36 mouse cellular contexts compared by ENCODE assay signal in genomic region chr3:142477866-142478265, GRCm38 (mm10). TPM values are rescaled to one million over a fixed set of nuclear protein-coding genes. Genes with fewer than 3 reads are reported as not detected.
"Had no signal": no experiment of that assay in that cellular context is flagged by ENCODE, and none has a peak within 500 bp of the region (broad histone marks: within the 10 kb centered on the region; RNA-seq: fewer than 3 reads in every experiment).

No protein-coding gene starts in this region.

- DNase-seq: heart, postnatal 10 days; heart, postnatal 14 days; heart, postnatal 36 days; heart, postnatal 4 days; kidney, adult 11 months; kidney, adult 18-20 months; kidney, adult 2 months; kidney, adult 8-10 months; kidney, adult 9 months; kidney, postnatal 10 days; kidney, postnatal 14 days; kidney, postnatal 25 days; kidney, postnatal 36 days; kidney, postnatal 4 days; layer of hippocampus, adult 9-11 months; layer of hippocampus, postnatal 36 days had no signal

- H3K9ac ChIP-seq: heart, embryonic 12.5 days; heart, embryonic 13.5 days; heart, embryonic 15.5 days; hindbrain, embryonic 12.5 days; hindbrain, embryonic 13.5 days; hindbrain, embryonic 14.5 days; hindbrain, embryonic 15.5 days; intestine, embryonic 15.5 days; kidney, embryonic 15.5 days had no signal

- H3K27me3 ChIP-seq: heart, embryonic 13.5 days; heart, embryonic 15.5 days; hindbrain, embryonic 12.5 days; hindbrain, embryonic 13.5 days; hindbrain, embryonic 15.5 days; intestine, embryonic 15.5 days; kidney, embryonic 15.5 days had no signal

- ATAC-seq: hindbrain, embryonic 16.5 days; hindbrain, postnatal 0 days; inflammation-experienced regulatory T-cells, adult 6 months; intestine, embryonic 15.5 days; intestine, embryonic 16.5 days; intestine, postnatal 0 days had no signal

- H3K4me2 ChIP-seq: heart, embryonic 11.5 days; heart, embryonic 12.5 days; heart, embryonic 13.5 days; heart, embryonic 15.5 days; hindbrain, embryonic 12.5 days; hindbrain, embryonic 13.5 days; hindbrain, embryonic 14.5 days; hindbrain, embryonic 15.5 days; intestine, embryonic 15.5 days; kidney, embryonic 15.5 days had no signal

- H3K27ac ChIP-seq: heart, embryonic 13.5 days; heart, embryonic 15.5 days; hindbrain, embryonic 10.5 days; hindbrain, embryonic 12.5 days; hindbrain, embryonic 13.5 days; hindbrain, embryonic 14.5 days; hindbrain, embryonic 15.5 days; hindbrain, postnatal 0 days; intestine, embryonic 15.5 days; kidney, embryonic 15.5 days; kidney, postnatal 0 days; layer of hippocampus, adult 2 months had no signal

- H3K4me3 ChIP-seq: heart, embryonic 12.5 days; heart, embryonic 13.5 days; heart, embryonic 15.5 days; hindbrain, embryonic 10.5 days; hindbrain, embryonic 12.5 days; hindbrain, embryonic 13.5 days; hindbrain, embryonic 15.5 days; intestine, embryonic 15.5 days; kidney, embryonic 15.5 days; layer of hippocampus, adult 2 months had no signal

- H3K9me3 ChIP-seq: heart, embryonic 12.5 days; heart, embryonic 15.5 days; hindbrain, embryonic 10.5 days; hindbrain, embryonic 12.5 days; hindbrain, embryonic 15.5 days; intestine, embryonic 15.5 days; kidney, embryonic 15.5 days had no signal

- H3K36me3 ChIP-seq: heart, embryonic 12.5 days; heart, embryonic 13.5 days; heart, embryonic 15.5 days; hindbrain, embryonic 10.5 days; hindbrain, embryonic 12.5 days; hindbrain, embryonic 13.5 days; hindbrain, embryonic 15.5 days; intestine, embryonic 15.5 days; kidney, embryonic 15.5 days had no signal

- H3K4me1 ChIP-seq: heart, embryonic 12.5 days; heart, embryonic 13.5 days; hindbrain, embryonic 10.5 days; hindbrain, embryonic 12.5 days; hindbrain, embryonic 13.5 days; hindbrain, embryonic 15.5 days; intestine, embryonic 15.5 days had no signal

RNA-seq across cellular contexts. Expression of gene Gbp5, which starts 15.9 kb away (rescaled TPM):
- polyA plus RNA-seq: heart, embryonic 11.5 days; kidney, embryonic 14.5 days; kidney, embryonic 16.5 days had no signal
